Mouse (Mus musculus): ENCODE results near the gene Ubtd1.

The Ubtd1 gene

DNA sequence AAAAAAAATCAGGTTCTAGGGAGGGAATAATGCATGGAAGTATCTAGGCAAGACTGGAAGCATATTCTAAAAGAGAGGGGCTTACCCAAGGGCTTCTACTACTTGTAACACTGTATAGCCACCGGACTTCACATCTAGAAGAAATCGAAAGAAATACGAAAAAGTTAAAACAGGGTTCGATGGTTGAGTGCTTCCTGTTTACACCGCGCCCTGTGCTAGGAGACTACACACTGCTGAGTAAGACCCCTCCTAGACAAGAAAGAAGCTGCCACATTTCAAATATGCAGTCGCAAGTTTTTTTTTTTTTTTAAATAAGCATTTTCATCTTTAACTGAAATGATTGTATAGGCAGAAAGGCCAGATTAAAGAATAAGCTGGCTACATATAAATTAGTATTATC, 11.9 kb upstream of the Ubtd1 start:
- peaks cover 9% of the 10 kb centered on the region for H3K4me1 ChIP-seq (replicated peaks; ENCODE audit: low read depth, low read length)
- TF ChIP-seq POU5F1 (IDR thresholded peaks at IDR 0.05; ENCODE audit: borderline replicate concordance, low read length) (no peak), CTCF (conservative IDR thresholded peaks at IDR 0.05; ENCODE audit: low read length) (no peak), NANOG (IDR thresholded peaks at IDR 0.05; ENCODE audit: borderline replicate concordance, low read length) (no peak)
- no peak overlapping the region for H3K4me3 ChIP-seq (replicated peaks; ENCODE audit: low read length)
- H3K27me3 ChIP-seq (ENCODE audit: insufficient read depth, low read length) = no peaks in the 10 kb centered on the region
- H3K9me3 ChIP-seq (ENCODE audit: low read length) = no peaks in the 10 kb centered on the region
- peaks cover 90% of the 10 kb centered on the region for H3K36me3 ChIP-seq (ENCODE audit: insufficient read depth, low read length)

DNA sequence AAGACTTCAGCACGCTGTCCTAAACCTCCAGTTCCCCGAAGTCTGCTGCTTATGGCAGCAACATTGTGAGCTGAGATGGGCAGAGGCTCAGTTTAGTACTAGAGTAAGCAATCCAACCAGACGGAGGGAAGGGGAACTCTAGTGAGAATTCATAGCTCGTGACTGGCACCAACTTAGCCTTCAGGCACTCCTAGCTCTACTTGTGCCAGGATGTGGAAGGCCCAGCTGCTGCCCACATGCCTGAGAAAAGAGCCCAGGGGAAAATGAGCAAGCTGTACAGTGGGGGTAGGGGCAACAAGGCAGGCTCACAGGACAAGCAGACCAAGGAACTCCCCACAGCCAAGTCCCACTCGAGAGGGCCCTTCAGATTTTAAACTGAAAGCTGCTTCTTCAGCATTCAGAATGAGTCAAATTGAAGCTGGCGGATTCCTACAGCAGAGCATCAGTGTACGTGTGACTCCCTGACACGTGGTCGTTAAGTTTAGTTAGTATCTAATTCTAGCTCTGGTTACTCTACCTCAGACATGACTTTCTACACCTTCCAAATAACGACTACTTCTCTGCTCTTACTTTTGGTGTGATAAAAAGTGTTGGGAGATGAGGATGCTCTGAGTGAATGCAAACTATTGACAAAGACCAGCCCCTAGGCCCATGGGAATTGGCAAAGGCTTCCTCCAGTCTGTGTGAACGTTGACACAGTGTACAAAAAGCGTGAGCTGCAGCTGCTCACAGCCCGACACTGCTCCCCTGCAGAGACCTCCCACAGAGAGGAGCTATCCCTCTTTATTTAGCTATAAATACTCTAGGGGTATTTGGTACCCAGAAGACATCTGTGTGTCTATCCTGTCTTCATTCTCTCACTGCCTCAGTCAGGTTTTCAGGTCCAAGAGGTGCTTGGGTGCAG, 7.4 kb upstream of the Ubtd1 start:
- Histone ChIP-seq H3K9me3 (ENCODE audit: low read length) (no peaks in the 10 kb centered on the region), H3K4me1 (replicated peaks; ENCODE audit: low read depth, low read length) (peaks cover 54% of the 10 kb centered on the region), H3K36me3 (ENCODE audit: insufficient read depth, low read length) (peaks cover 83% of the 10 kb centered on the region), H3K4me3 (replicated peaks; ENCODE audit: low read length) (no peak overlapping the region), H3K27me3 (ENCODE audit: insufficient read depth, low read length) (no peaks in the 10 kb centered on the region)
- no peak for TF ChIP-seq CTCF (conservative IDR thresholded peaks at IDR 0.05; ENCODE audit: low read length)
- no peak for TF ChIP-seq POU5F1 (IDR thresholded peaks at IDR 0.05; ENCODE audit: borderline replicate concordance, low read length)
- no peak for TF ChIP-seq NANOG (IDR thresholded peaks at IDR 0.05; ENCODE audit: borderline replicate concordance, low read length)

DNA sequence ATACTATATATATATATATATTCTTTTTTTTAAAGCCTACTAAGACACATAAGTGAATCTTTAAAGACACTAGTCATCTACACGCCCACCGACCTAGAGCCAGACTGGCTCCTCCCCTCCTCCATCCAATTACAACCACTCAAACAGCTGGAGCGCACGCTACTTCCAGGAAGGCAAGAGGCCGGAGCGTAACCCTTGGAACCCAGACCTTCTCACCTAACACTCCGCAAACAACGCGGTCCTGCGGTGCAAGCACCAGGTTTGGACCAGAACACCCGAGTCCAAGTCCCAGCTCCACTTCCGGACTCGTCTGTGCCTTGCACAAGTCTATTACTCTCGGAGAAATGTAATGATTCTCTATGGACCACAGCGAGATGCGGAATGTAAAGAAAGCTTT, 1.1 kb upstream of the Ubtd1 start:
- peaks cover 11% of the 10 kb centered on the region for H3K27me3 ChIP-seq (ENCODE audit: insufficient read depth, low read length)
- no peaks in the 10 kb centered on the region for H3K9me3 ChIP-seq (ENCODE audit: low read length)
- peaks cover 78% of the 10 kb centered on the region for H3K4me1 ChIP-seq (replicated peaks; ENCODE audit: low read depth, low read length)
- no peak for TF ChIP-seq NANOG (IDR thresholded peaks at IDR 0.05; ENCODE audit: borderline replicate concordance, low read length)
- TF ChIP-seq CTCF (conservative IDR thresholded peaks at IDR 0.05; ENCODE audit: low read length) = no peak
- no peak for TF ChIP-seq POU5F1 (IDR thresholded peaks at IDR 0.05; ENCODE audit: borderline replicate concordance, low read length)
- H3K4me3 ChIP-seq (replicated peaks; ENCODE audit: low read length) = peak overlapping the region; percentile 100
- peaks cover 30% of the 10 kb centered on the region for H3K36me3 ChIP-seq (ENCODE audit: insufficient read depth, low read length)

DNA sequence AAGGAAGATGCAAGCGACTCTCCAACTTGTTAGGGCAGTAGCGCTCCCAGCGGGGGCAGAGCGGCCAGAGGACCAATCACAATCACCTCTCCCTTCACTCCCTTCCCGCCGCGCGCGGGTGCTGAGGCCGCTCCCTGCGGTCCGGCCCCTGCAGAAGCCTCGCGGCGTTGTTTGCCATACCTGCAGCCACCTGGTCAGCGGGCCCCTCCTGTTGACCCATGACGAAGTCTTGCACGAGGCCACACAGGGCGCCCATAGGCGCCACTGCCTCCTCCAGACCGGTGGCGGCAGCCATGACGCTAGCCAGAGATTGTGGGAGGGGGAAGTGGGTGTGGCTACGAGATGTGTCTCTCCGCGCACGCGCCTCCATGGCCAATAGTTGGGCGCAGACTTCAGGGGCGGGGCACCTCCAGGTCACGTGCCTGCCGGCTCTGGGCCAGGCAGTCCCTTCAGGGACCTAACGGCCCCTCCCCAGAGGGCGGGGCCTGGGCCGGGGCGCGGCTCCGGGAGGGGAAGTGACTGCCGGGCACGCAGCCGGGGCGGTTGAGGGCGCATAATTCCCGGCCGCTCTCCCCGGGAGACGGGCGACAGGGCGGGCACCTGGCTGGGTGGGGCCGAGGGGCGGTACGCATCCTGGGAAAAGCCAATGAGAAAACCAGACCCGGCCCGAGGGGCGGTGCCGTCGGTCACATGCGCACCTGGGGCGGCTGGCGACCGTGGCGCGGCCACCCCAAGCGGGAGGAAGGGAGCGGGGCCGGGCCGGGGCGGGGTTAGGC, 556 bp upstream of the Ubtd1 start, which contains the start of gene Mms19:
Gene Mms19, minus strand, starts transcription at position 339 of the 776 bp plus-strand sequence.
- Histone ChIP-seq H3K4me1 (replicated peaks; ENCODE audit: low read depth, low read length) (peaks cover 78% of the 10 kb centered on the region), H3K27me3 (ENCODE audit: insufficient read depth, low read length) (peaks cover 11% of the 10 kb centered on the region), H3K36me3 (ENCODE audit: insufficient read depth, low read length) (peaks cover 26% of the 10 kb centered on the region), H3K4me3 (replicated peaks; ENCODE audit: low read length) (peak within 1 kb of the TSS; percentile 100), H3K9me3 (ENCODE audit: low read length) (no peaks in the 10 kb centered on the region)
- TF ChIP-seq NANOG (IDR thresholded peaks at IDR 0.05; ENCODE audit: borderline replicate concordance, low read length) = no peak

DNA sequence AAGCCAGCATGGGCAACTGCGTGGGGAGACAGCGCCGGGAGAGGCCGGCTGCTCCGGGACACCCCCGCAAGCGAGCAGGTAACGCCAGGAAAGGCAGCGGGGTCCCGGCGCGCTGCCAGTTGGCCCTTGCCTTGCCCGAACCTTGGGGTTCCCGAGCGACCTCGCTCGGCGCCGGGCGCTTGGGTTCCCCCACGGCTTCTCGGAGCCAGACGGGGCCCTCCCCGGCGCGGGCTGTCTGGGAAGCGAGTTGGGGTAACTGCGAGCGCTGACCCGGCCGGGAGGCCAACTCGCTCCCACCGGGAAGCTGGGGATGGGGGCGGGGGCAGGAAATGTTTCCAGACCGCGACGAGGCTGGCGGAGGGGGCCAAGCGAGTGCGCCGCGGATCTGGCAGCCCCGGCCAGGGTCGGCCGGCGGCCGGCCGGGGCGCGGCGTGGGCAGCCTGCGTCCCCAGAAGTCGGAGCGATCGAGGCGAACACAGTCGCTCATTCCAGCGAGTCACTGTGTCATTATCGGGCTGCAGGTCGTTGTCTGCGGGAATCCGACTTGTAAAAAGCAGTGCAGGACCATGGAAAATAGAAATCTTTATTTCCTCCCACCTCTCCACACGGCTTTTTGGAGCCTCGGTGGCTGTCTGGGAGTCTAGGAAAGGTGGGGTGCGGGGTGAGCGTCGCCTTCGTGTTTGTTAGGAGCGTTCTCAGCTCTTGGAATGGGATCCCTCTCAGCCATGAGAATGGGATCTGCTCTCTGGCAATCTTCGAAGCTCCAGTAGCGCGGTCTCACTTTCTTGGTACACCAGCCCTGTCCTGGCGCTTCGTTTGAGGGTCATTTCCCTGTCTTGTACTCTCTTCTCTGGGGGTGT, 598 bp downstream of the Ubtd1 start:
- peaks cover 71% of the 10 kb centered on the region for H3K4me1 ChIP-seq (replicated peaks; ENCODE audit: low read depth, low read length)
- no peak for TF ChIP-seq NANOG (IDR thresholded peaks at IDR 0.05; ENCODE audit: borderline replicate concordance, low read length)
- TF ChIP-seq CTCF (conservative IDR thresholded peaks at IDR 0.05; ENCODE audit: low read length) = no peak
- TF ChIP-seq POU5F1 (IDR thresholded peaks at IDR 0.05; ENCODE audit: borderline replicate concordance, low read length) = no peak
- peaks cover 11% of the 10 kb centered on the region for H3K27me3 ChIP-seq (ENCODE audit: insufficient read depth, low read length)
- H3K4me3 ChIP-seq (replicated peaks; ENCODE audit: low read length) = peak overlapping the region; percentile 100
- H3K9me3 ChIP-seq (ENCODE audit: low read length) = no peaks in the 10 kb centered on the region
- H3K36me3 ChIP-seq (ENCODE audit: insufficient read depth, low read length) = peaks cover 18% of the 10 kb centered on the region

DNA sequence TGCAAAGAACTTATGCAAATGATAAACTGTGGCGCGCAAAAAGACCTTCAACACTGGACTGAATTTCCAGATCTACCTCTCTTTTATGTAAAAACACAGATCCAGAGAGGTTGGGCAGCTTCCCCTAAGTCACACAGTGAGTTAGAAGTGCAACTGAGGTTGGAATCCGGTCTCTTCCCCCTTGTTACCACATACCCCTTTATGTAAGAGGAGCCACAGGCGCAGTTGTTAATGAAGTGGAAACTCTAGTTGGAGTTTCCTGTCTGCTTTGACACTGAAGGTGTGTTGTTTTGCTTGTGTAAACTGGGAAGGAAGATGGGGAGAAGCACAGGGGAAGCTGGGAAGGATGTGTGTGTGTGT, 1.2 kb downstream of the Ubtd1 start:
- H3K4me3 ChIP-seq (replicated peaks; ENCODE audit: low read length) = peak overlapping the region; percentile 100

DNA sequence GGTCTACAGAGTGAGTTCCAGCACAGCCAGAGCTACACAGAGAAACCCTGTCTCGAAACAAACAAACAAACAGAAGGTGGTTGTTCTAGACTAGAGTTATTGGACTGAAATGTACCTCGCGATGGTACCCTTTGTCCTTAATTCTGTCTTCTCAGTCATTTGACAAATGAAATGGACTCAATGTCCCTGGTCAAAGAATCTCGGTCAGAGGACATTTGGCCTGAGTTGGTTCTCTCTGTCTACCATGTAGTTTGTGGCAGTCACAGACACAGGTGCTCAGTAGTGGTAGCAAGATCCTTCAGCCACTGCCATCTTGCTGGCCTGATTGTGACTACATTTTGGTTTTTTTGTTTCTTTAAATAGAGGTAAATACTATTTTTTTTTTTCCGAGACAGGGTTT, 4.4 kb downstream of the Ubtd1 start:
- Histone ChIP-seq H3K9me3 (ENCODE audit: low read length) (no peaks in the 10 kb centered on the region), H3K36me3 (ENCODE audit: insufficient read depth, low read length) (peaks cover 16% of the 10 kb centered on the region), H3K4me1 (replicated peaks; ENCODE audit: low read depth, low read length) (peaks cover 56% of the 10 kb centered on the region), H3K27me3 (ENCODE audit: insufficient read depth, low read length) (peaks cover 11% of the 10 kb centered on the region), H3K4me3 (replicated peaks; ENCODE audit: low read length) (no peak overlapping the region)
- TF ChIP-seq NANOG (IDR thresholded peaks at IDR 0.05; ENCODE audit: borderline replicate concordance, low read length) (no peak), POU5F1 (IDR thresholded peaks at IDR 0.05; ENCODE audit: borderline replicate concordance, low read length) (no peak), CTCF (conservative IDR thresholded peaks at IDR 0.05; ENCODE audit: low read length) (no peak)

More for the DNA sequence above, 1.2 kb downstream of the Ubtd1 start:
- Histone ChIP-seq H3K27me3 (ENCODE audit: insufficient read depth, low read length) (peaks cover 11% of the 10 kb centered on the region), H3K36me3 (ENCODE audit: insufficient read depth, low read length) (peaks cover 17% of the 10 kb centered on the region), H3K4me1 (replicated peaks; ENCODE audit: low read depth, low read length) (peaks cover 67% of the 10 kb centered on the region), H3K9me3 (ENCODE audit: low read length) (no peaks in the 10 kb centered on the region)
- TF ChIP-seq POU5F1 (IDR thresholded peaks at IDR 0.05; ENCODE audit: borderline replicate concordance, low read length) (no peak), NANOG (IDR thresholded peaks at IDR 0.05; ENCODE audit: borderline replicate concordance, low read length) (no peak), CTCF (conservative IDR thresholded peaks at IDR 0.05; ENCODE audit: low read length) (no peak)

DNA sequence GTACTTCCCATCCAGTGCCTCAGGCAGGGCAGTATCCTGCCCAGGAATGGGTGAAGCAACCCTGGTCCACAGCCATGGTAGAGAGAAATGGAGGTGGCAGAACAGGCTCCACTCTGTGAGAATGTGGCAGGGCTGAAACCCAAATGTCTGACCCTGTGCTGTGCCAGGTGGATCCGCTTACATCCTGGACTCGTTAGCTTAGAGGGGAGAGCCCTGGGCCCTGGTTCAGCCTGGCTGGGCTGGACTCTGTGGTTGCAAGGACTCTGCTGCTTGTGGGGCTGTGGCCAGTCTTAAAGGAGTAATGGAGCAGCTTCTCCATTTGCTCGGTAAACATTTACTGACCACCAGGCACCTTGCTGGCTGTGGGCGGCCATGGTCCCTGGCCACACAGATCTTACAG, 5.6 kb downstream of the Ubtd1 start:
- TF ChIP-seq CTCF (conservative IDR thresholded peaks at IDR 0.05; ENCODE audit: low read length) = no peak
- TF ChIP-seq NANOG (IDR thresholded peaks at IDR 0.05; ENCODE audit: borderline replicate concordance, low read length) = no peak
- TF ChIP-seq POU5F1 (IDR thresholded peaks at IDR 0.05; ENCODE audit: borderline replicate concordance, low read length) = no peak
- H3K36me3 ChIP-seq (ENCODE audit: insufficient read depth, low read length) = peaks cover 16% of the 10 kb centered on the region
- H3K9me3 ChIP-seq (ENCODE audit: low read length) = no peaks in the 10 kb centered on the region
- H3K4me1 ChIP-seq (replicated peaks; ENCODE audit: low read depth, low read length) = peaks cover 69% of the 10 kb centered on the region
- no peak overlapping the region for H3K4me3 ChIP-seq (replicated peaks; ENCODE audit: low read length)
- H3K27me3 ChIP-seq (ENCODE audit: insufficient read depth, low read length) = peaks cover 11% of the 10 kb centered on the region

All from E14TG2a.4 (cell line).